Mouse (Mus musculus): ENCODE measurements at regions not wholly inside any gene's neighbourhood (a gene's known extent, or its start where the extent isn't known, plus 50 kb on each side); places are given as distances from the start of the nearest gene placed in this dataset.

DNA sequence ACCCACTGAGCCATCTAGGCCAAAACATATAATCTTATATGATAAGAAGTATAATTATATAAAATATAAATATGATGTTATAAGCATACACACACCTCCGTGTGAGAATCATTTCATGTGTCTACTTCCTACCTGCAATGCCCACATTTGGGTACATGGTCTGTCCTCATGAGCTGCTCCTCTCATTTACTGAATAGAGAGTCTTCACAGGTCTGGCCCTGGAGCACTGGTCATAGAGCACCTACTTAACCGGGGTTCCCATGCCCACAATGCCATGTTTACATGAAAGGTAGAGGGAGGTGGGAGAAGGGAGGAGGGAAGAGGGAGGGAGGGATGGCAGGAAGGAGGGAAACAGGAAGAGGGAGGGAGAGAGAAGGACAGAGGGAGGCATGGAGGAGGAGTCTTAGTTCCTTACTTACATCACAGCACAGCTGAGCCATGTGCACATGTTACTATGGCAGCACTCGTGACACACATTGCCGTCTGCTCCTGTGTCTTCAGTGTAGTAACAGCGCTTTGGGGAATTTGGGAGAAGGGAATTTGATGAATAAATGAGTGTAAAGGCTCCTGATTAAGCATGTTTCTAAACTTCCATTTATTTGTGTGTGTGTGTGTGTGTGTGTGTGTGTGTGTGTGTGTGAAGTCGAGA, 585.3 kb upstream of the Lcorl start:
- 83% methylated on average over 6 of the region's 6 CpGs for WGBS

DNA sequence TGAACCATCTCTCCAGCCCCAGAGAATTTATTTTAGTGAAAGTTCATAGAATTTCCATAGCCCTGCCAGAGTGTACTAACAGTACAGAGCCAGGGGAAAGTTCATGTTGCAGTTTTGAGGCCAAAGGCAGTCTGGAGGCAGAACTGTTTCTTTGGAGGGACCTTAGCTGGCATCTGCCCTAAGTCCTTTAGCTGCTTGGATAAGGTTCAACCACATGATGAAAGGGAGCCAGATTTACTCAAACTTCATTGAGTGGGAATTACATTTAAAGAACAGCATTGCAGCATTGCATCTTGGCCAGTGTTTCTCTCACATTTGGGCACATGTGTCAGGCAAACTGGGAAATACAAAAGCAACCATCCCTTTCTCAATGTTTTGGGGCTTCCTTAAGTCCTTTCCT, 584.3 kb upstream of the Lcorl start:
- H3K4me1 ChIP-seq (ENCODE audit: control insufficient read depth, insufficient read depth, insufficient read length): no peaks in the 10 kb centered on the region
- TF ChIP-seq CTCF (IDR thresholded peaks at IDR 0.05; ENCODE audit: extremely low read depth, insufficient read depth, insufficient read length, insufficient replicate concordance) (no peak), POLR2A (IDR thresholded peaks at IDR 0.05; ENCODE audit: low read depth, low read length) (no peak)
- H3K27ac ChIP-seq (ENCODE audit: insufficient read depth, low read length): no peak overlapping the region
- no peak for DNase-seq (ENCODE audit: low read depth in 1 of 2, low spot score in 2 of 2)
- H3K4me3 ChIP-seq (ENCODE audit: extremely low read depth, insufficient read depth, insufficient read length): no peak overlapping the region
- no peaks in the 10 kb centered on the region for H3K36me3 ChIP-seq (ENCODE audit: control insufficient read depth, insufficient read depth, low read length)
- H3K27me3 ChIP-seq (ENCODE audit: control insufficient read depth, insufficient read depth, low read length): no peaks in the 10 kb centered on the region

More for the DNA sequence above, 585.3 kb upstream of the Lcorl start:
- TF ChIP-seq POLR2A (IDR thresholded peaks at IDR 0.05; ENCODE audit: low read depth, low read length) (no peak), CTCF (IDR thresholded peaks at IDR 0.05; ENCODE audit: extremely low read depth, insufficient read depth, insufficient read length, insufficient replicate concordance) (no peak)
- no peaks in the 10 kb centered on the region for H3K27me3 ChIP-seq (ENCODE audit: control insufficient read depth, insufficient read depth, low read length)
- H3K4me1 ChIP-seq (ENCODE audit: control insufficient read depth, insufficient read depth, insufficient read length): no peaks in the 10 kb centered on the region
- H3K36me3 ChIP-seq (ENCODE audit: control insufficient read depth, insufficient read depth, low read length): no peaks in the 10 kb centered on the region
- no peak for DNase-seq (ENCODE audit: low read depth in 1 of 2, low spot score in 2 of 2)
- H3K27ac ChIP-seq (ENCODE audit: insufficient read depth, low read length): no peak overlapping the region
- no peak overlapping the region for H3K4me3 ChIP-seq (ENCODE audit: extremely low read depth, insufficient read depth, insufficient read length)

DNA sequence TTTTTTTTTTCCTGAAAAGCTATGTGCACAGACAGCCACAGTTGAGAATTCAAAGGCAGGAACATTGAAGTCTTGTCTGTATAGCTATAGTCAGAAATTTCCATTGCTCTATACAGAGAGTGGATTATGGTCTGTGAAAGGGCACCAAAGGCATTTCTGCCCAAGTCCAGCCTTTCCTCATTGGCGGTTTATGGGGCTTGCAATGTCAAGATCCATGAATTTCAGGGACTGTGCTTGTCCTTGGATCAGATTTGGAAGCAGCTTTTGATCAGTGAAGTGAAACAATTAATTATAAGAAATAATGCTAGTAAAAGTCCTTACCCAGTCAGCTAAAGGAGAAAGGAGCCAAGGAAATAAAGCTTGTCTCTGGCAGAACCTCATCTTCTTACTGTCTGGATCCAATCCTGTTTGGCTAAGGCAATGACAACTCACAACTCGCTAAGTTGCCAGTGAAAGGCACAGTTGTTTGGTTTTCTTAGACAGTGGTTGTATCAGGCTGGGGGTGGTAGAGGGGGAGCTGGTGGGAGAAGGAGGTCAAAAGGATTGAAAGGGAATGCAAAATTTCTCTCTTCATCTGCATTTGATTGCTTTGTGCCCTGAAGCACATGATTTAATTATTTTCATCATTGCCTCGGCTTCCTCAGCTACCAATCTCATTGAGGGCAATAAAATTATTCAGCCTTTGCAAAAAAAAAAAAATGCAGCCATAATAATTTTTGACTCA, 574.4 kb upstream of the Lcorl start:
- 80% methylated on average over 3 of the region's 3 CpGs for WGBS
- no peak overlapping the region for H3K4me3 ChIP-seq (ENCODE audit: extremely low read depth, insufficient read depth, insufficient read length)
- no peaks in the 10 kb centered on the region for H3K36me3 ChIP-seq (ENCODE audit: control insufficient read depth, insufficient read depth, low read length)
- TF ChIP-seq POLR2A (IDR thresholded peaks at IDR 0.05; ENCODE audit: low read depth, low read length): no peak
- TF ChIP-seq CTCF (IDR thresholded peaks at IDR 0.05; ENCODE audit: extremely low read depth, insufficient read depth, insufficient read length, insufficient replicate concordance): no peak
- no peaks in the 10 kb centered on the region for H3K4me1 ChIP-seq (ENCODE audit: control insufficient read depth, insufficient read depth, insufficient read length)
- no peak overlapping the region for H3K27ac ChIP-seq (ENCODE audit: insufficient read depth, low read length)
- no peak for DNase-seq (ENCODE audit: low read depth in 1 of 2, low spot score in 2 of 2)
- H3K27me3 ChIP-seq (ENCODE audit: control insufficient read depth, insufficient read depth, low read length): no peaks in the 10 kb centered on the region

DNA sequence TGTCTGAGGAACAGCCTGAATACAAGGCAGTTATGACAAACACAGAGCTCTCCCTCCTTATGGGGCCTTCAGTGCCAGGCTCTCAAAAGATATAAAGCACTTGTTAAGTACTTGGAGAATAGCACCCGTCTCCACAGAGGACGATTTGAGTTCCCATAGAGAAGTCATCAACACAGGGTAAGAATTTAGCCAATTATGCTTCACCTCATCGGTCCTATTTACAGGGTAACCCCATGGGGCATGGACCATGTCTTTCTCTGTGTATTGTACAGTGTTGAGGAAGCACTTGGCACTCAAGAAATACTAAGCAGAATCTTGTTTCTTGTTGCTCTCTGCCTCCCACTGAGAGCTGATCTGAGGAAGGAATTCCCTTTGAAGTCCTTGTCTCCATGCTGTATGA, 565.3 kb upstream of the Lcorl start:
- Histone ChIP-seq H3K36me3 (ENCODE audit: control insufficient read depth, insufficient read depth, low read length) (no peaks in the 10 kb centered on the region), H3K4me1 (ENCODE audit: control insufficient read depth, insufficient read depth, insufficient read length) (no peaks in the 10 kb centered on the region), H3K27me3 (ENCODE audit: control insufficient read depth, insufficient read depth, low read length) (no peaks in the 10 kb centered on the region), H3K4me3 (ENCODE audit: extremely low read depth, insufficient read depth, insufficient read length) (no peak overlapping the region), H3K27ac (ENCODE audit: insufficient read depth, low read length) (no peak overlapping the region)
- 79% methylated on average over 3 of the region's 3 CpGs for WGBS
- TF ChIP-seq POLR2A (IDR thresholded peaks at IDR 0.05; ENCODE audit: low read depth, low read length) (no peak), CTCF (IDR thresholded peaks at IDR 0.05; ENCODE audit: extremely low read depth, insufficient read depth, insufficient read length, insufficient replicate concordance) (no peak)
- DNase-seq (ENCODE audit: low read depth in 1 of 2, low spot score in 2 of 2): no peak

DNA sequence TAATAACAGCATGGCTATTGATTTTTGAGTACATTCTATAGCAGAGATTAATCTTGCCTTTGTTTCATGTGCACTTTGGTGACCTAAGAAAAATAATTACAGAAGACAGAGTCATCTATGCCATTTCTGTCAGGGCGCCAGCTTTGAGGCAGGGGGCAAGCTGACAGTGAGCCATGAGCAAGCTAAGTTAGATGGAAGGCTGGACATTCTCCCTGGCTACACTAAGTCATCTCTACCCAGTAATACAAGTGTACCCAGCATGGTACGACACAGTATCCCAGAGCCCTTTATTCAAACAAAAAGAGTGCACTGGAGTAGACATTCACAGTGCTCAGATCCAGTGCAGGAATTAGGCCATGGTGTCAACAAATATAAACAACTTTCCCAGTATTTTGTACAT, 549.6 kb upstream of the Lcorl start:
- no peak for DNase-seq (ENCODE audit: low read depth in 1 of 2, low spot score in 2 of 2)
- Histone ChIP-seq H3K27me3 (ENCODE audit: control insufficient read depth, insufficient read depth, low read length) (no peaks in the 10 kb centered on the region), H3K36me3 (ENCODE audit: control insufficient read depth, insufficient read depth, low read length) (no peaks in the 10 kb centered on the region), H3K4me3 (ENCODE audit: extremely low read depth, insufficient read depth, insufficient read length) (no peak overlapping the region), H3K4me1 (ENCODE audit: control insufficient read depth, insufficient read depth, insufficient read length) (no peaks in the 10 kb centered on the region), H3K27ac (ENCODE audit: insufficient read depth, low read length) (no peak overlapping the region)
- 86% methylated on average over 2 of the region's 2 CpGs for WGBS
- TF ChIP-seq CTCF (IDR thresholded peaks at IDR 0.05; ENCODE audit: extremely low read depth, insufficient read depth, insufficient read length, insufficient replicate concordance) (no peak), POLR2A (IDR thresholded peaks at IDR 0.05; ENCODE audit: low read depth, low read length) (no peak)

DNA sequence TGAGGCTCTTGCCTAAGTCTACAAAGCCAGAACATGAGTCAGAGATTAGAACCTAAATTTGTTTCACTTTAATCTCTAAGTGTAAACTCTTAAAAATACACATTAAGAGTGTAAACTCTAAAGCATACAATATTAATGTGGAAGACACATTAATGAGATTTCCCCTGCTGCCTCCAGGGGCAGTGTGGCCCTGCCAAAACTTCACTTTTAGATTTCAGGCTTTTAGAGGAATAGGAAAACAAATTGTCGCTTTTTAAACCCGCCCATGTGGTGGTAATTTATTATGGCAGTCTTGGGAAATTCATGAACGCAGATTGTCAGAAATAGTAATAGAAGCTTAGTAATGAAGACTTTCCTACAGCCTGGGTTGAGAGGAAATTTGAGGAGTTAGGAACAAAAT, 549.0 kb upstream of the Lcorl start:
- Histone ChIP-seq H3K4me3 (ENCODE audit: extremely low read depth, insufficient read depth, insufficient read length) (no peak overlapping the region), H3K4me1 (ENCODE audit: control insufficient read depth, insufficient read depth, insufficient read length) (no peaks in the 10 kb centered on the region), H3K36me3 (ENCODE audit: control insufficient read depth, insufficient read depth, low read length) (no peaks in the 10 kb centered on the region), H3K27ac (ENCODE audit: insufficient read depth, low read length) (no peak overlapping the region), H3K27me3 (ENCODE audit: control insufficient read depth, insufficient read depth, low read length) (no peaks in the 10 kb centered on the region)
- WGBS: 16% methylated on average over 3 of the region's 3 CpGs
- DNase-seq (ENCODE audit: low read depth in 1 of 2, low spot score in 2 of 2): no peak
- TF ChIP-seq CTCF (IDR thresholded peaks at IDR 0.05; ENCODE audit: extremely low read depth, insufficient read depth, insufficient read length, insufficient replicate concordance) (no peak), POLR2A (IDR thresholded peaks at IDR 0.05; ENCODE audit: low read depth, low read length) (no peak)

DNA sequence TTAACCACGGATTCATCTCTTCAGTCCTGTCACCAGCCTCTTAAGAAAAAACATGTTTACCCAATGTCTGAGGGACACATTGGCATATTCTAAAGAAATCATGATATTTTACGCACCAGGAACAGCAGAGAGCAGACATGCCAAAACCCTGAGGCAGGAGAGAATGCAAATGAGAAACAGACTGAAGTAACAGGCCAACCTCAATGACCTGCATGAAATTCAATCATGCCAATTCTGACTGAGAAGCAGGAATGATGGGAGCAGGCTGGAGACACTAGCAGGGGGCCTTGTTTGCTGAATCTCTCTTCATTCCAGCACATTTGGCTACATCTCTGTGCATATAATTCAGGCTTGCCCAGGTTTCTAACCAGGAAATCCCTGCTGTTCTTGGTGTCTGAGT, 529.2 kb upstream of the Lcorl start:
- TF ChIP-seq POLR2A (IDR thresholded peaks at IDR 0.05; ENCODE audit: low read depth, low read length): no peak
- no peak for TF ChIP-seq CTCF (IDR thresholded peaks at IDR 0.05; ENCODE audit: extremely low read depth, insufficient read depth, insufficient read length, insufficient replicate concordance)

More for the DNA sequence above, 529.2 kb upstream of the Lcorl start:
- no peak overlapping the region for H3K27ac ChIP-seq (ENCODE audit: insufficient read depth, low read length)
- DNase-seq (ENCODE audit: low read depth in 1 of 2, low spot score in 2 of 2): no peak
- no peaks in the 10 kb centered on the region for H3K4me1 ChIP-seq (ENCODE audit: control insufficient read depth, insufficient read depth, insufficient read length)
- no peak overlapping the region for H3K4me3 ChIP-seq (ENCODE audit: extremely low read depth, insufficient read depth, insufficient read length)
- 75% methylated on average over 2 of the region's 2 CpGs for WGBS
- no peaks in the 10 kb centered on the region for H3K27me3 ChIP-seq (ENCODE audit: control insufficient read depth, insufficient read depth, low read length)
- H3K36me3 ChIP-seq (ENCODE audit: control insufficient read depth, insufficient read depth, low read length): no peaks in the 10 kb centered on the region

Measured in spleen, adult 2 months (tissue).